Mouse (Mus musculus) heart, adult 2 months (tissue): ENCODE measurements at regions not wholly inside any gene's neighbourhood (a gene's known extent, or its start where the extent isn't known, plus 50 kb on each side); places are given as distances from the start of the nearest gene placed in this dataset.

Source experiments
- DNase-seq, 2 experiments: peaks; one replicate each; pipeline ENCODE4 v3.0.0; 2021
- H3K27ac ChIP-seq: fragments of 200-600 bp; 2 replicates; pipeline ENCODE4 v1.8.1; 2022
- H3K27me3 ChIP-seq: fragments of 200-500 bp; 2 replicates; pipeline ENCODE4 v1.6.1; 2012; ENCODE audit warnings: mild to moderate bottlenecking, low read length, inconsistent platforms, mixed read lengths; ENCODE audit not compliant: control insufficient read depth, insufficient read depth
- H3K36me3 ChIP-seq: fragments of 200-500 bp; 2 replicates; pipeline ENCODE4 v1.6.1; 2012; ENCODE audit warnings: low read length, inconsistent platforms; ENCODE audit not compliant: control insufficient read depth, insufficient read depth
- H3K4me1 ChIP-seq: fragments of 200-500 bp; 2 replicates; pipeline ENCODE4 v1.6.1; 2011; ENCODE audit warnings: low read length; ENCODE audit not compliant: control insufficient read depth, insufficient read depth
- H3K4me3 ChIP-seq: fragments of 200-600 bp; 2 replicates; pipeline ENCODE4 v1.8.1; 2022
- H3K79me2 ChIP-seq: fragments of 200-500 bp; replicated peaks from 2 replicates; pipeline ENCODE4 v1.6.1; 2012; ENCODE audit warnings: mild to moderate bottlenecking, inconsistent platforms, low read length, moderate library complexity, mixed read lengths; ENCODE audit not compliant: control insufficient read depth, insufficient read depth
- H3K9ac ChIP-seq: fragments of 200-500 bp; 2 replicates; pipeline ENCODE4 v1.6.1; 2012; ENCODE audit warnings: low read depth, mild to moderate bottlenecking, control low read depth, inconsistent platforms, low read length, mixed read lengths
- CTCF ChIP-seq: fragments of 200-600 bp; IDR thresholded peaks from 2 replicates; pipeline ENCODE4 v1.8.1; 2022; ENCODE audit warnings: antibody characterized with exemption, mild to moderate bottlenecking, moderate library complexity
- EP300 ChIP-seq: fragments of 200-500 bp; IDR thresholded peaks from 2 replicates; pipeline ENCODE4 v1.6.1; 2011; ENCODE audit warnings: low read depth, low read length, control low read depth; ENCODE audit not compliant: insufficient read depth
- POLR2A ChIP-seq: fragments of 200-500 bp; IDR thresholded peaks from 2 replicates; pipeline ENCODE4 v1.6.1; 2011; ENCODE audit warnings: mild to moderate bottlenecking, low read depth, low read length, control low read depth; ENCODE audit not compliant: insufficient read depth
- WGBS: fragments of 180-500 bp; shearing (Covaris S2); methylation state at CpG from one replicate; pipeline ENCODE4 v1.1.7; 2018; 5-methylcytosine and 5-hydroxymethylcytosine counted together
- intact Hi-C: fragments of 180-260 bp; cut with DNase I; formaldehyde crosslinking; loops from one replicate; pipeline ENCODE4 v1.15.1; 2025

DNA sequence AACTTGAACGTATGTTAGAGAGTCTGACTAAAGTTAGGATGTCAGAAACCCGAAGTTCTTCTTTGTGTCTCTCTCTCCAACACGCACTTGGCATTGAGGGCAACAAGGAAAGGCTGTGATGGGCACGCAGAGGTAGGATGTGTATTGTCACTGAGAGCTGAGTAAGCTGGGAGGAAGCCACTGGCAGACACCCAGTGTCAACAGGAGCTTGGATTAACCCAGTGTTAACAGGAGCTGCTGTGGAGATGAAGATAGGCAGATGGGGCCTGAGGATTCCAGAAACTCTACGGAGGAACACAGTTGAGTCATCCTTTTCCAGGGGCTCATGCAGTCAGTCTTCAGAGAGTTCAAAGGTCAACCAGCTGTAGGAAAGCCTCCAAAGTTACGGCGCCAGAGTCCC is 242.2 kb upstream of the Cd180 start:
- no peak for DNase-seq
- WGBS: 43% methylated on average over 7 of the region's 7 CpGs

DNA sequence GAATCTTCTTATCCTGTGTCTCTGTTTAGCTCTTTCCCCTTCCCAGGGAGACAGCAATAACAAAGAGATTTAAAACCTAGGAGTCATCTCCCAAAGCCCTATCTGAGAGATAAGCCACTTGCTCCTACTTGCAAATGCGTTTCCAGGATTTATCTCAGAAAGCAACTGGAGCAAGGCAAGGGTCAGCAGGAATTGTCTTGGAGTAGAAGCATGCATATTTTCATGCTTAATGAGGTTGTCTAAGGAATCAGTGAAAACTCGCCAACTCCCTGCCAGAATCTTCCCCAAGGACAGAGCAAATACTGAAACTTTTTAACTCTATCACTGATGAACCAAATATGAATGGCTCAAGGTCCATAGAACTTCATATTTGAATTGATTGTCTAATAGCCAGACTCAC is 234.6 kb upstream of the Cd180 start:
- Histone ChIP-seq H3K4me3 (no peak overlapping the region), H3K4me1 (no peaks in the 10 kb centered on the region), H3K36me3 (no peaks in the 10 kb centered on the region), H3K79me2 (no peaks in the 10 kb centered on the region), H3K27ac (no peak overlapping the region), H3K27me3 (no peaks in the 10 kb centered on the region), H3K9ac (no peak overlapping the region)
- WGBS: 42% methylated on average over 2 of the region's 2 CpGs
- DNase-seq: no peak
- TF ChIP-seq EP300: no peak
- no peak for TF ChIP-seq POLR2A
- no peak for TF ChIP-seq CTCF
- intact Hi-C loops: no loop called here

More for the DNA sequence above, 242.2 kb upstream of the Cd180 start:
- H3K4me3 ChIP-seq: no peak overlapping the region
- H3K79me2 ChIP-seq: no peaks in the 10 kb centered on the region
- no peak for TF ChIP-seq POLR2A
- no peak for TF ChIP-seq EP300
- no peak for TF ChIP-seq CTCF
- H3K9ac ChIP-seq: no peak overlapping the region
- no peak overlapping the region for H3K27ac ChIP-seq
- H3K27me3 ChIP-seq: no peaks in the 10 kb centered on the region
- intact Hi-C loops: no loop called here
- no peaks in the 10 kb centered on the region for H3K4me1 ChIP-seq
- no peaks in the 10 kb centered on the region for H3K36me3 ChIP-seq

DNA sequence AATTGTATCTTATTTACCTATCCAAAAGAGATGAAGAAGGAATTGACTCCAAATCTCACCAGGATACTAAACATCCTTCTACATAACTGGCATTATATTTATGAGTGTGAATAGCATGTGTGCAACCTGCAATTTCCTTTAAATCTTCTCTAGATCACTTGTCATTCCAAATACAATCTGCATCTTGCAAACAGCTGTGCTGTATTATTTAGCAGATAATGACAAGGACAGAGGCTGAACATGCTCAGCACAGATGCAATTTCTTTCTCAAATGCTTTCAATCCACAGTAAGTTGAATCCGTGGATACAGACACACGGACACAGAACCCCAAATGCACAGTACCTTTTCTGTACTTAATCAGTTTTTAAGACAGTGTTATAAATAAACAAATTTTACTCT is 229.4 kb upstream of the Cd180 start:
- no peaks in the 10 kb centered on the region for H3K4me1 ChIP-seq
- no peak for TF ChIP-seq POLR2A
- no peak for TF ChIP-seq EP300
- no peak for TF ChIP-seq CTCF
- DNase-seq: no peak
- H3K9ac ChIP-seq: no peak overlapping the region
- WGBS: 79% methylated on average over 2 of the region's 2 CpGs
- H3K79me2 ChIP-seq: no peaks in the 10 kb centered on the region
- no peaks in the 10 kb centered on the region for H3K36me3 ChIP-seq
- H3K27ac ChIP-seq: no peak overlapping the region
- intact Hi-C loops: no loop called here
- H3K27me3 ChIP-seq: no peaks in the 10 kb centered on the region
- no peak overlapping the region for H3K4me3 ChIP-seq

DNA sequence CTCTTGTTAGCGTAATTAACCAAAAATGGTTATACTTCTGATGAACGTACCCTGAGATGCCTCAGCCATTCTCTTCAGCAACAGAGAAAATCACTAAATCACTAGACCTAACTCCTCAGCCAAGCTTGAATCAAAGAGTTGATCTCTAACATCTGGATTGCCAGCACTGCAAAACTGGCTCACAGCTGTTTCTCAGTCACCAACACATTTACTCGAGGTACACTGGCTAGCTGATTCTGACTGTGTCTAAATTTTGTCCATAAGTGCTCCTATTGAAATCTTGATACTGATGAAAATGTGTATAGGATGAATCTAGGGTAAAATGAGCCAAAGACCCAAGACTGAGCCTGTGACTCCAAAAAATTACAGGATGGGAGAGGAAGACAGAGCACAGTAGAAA is 211.5 kb upstream of the Cd180 start:
- WGBS: 86% methylated on average over 3 of the region's 3 CpGs

GRCm38 (mm10) chr13:102482451-102482850 is 210.9 kb upstream of the Cd180 start:
- Histone ChIP-seq H3K4me3 (no peak overlapping the region), H3K9ac (no peak overlapping the region), H3K27ac (no peak overlapping the region), H3K27me3 (no peaks in the 10 kb centered on the region), H3K36me3 (no peaks in the 10 kb centered on the region), H3K79me2 (no peaks in the 10 kb centered on the region), H3K4me1 (no peaks in the 10 kb centered on the region)
- TF ChIP-seq POLR2A: no peak
- no peak for TF ChIP-seq EP300
- no peak for DNase-seq
- intact Hi-C loops: no loop called here
- 77% methylated on average over 3 of the region's 3 CpGs for WGBS

More for the DNA sequence above, 211.5 kb upstream of the Cd180 start:
- DNase-seq: no peak
- Histone ChIP-seq H3K4me3 (no peak overlapping the region), H3K79me2 (no peaks in the 10 kb centered on the region), H3K9ac (no peak overlapping the region), H3K27me3 (no peaks in the 10 kb centered on the region), H3K4me1 (no peaks in the 10 kb centered on the region), H3K36me3 (no peaks in the 10 kb centered on the region), H3K27ac (no peak overlapping the region)
- TF ChIP-seq CTCF: no peak
- no peak for TF ChIP-seq EP300
- TF ChIP-seq POLR2A: no peak
- intact Hi-C loops: no loop called here

GRCm38 (mm10) chr13:102487416-102488097 is 205.8 kb upstream of the Cd180 start:
- 62% methylated on average over 4 of the region's 4 CpGs for WGBS
- Histone ChIP-seq H3K79me2 (no peaks in the 10 kb centered on the region), H3K4me1 (no peaks in the 10 kb centered on the region), H3K27me3 (no peaks in the 10 kb centered on the region), H3K9ac (no peak overlapping the region), H3K4me3 (no peak overlapping the region), H3K36me3 (no peaks in the 10 kb centered on the region), H3K27ac (no peak overlapping the region)
- TF ChIP-seq POLR2A (no peak), CTCF (no peak), EP300 (no peak)
- intact Hi-C loops: no loop called here
- no peak for DNase-seq
